Mouse (Mus musculus) hindbrain, postnatal 0 days (tissue): ENCODE results near the gene Olfr1105. TPM values are rescaled to one million over a fixed set of nuclear protein-coding genes. Genes with fewer than 3 reads are reported as not detected.

Experiments used
- ATAC-seq: fragments of 200-750 bp; cut with Nextera tagmentation; 2 replicates; pipeline ENCODE4 v1.8.0; 2017; ENCODE audit warnings: mild to moderate bottlenecking, moderate TSS enrichment, moderate library complexity
- DNase-seq: peaks from one replicate; pipeline ENCODE4 v3.0.0-alpha.2; 2015; ENCODE audit warnings: low spot score
- H3K27ac ChIP-seq: fragments of 300-500 bp; sonication (generic); 2 replicates; pipeline ENCODE4 v1.5.1; 2014; ENCODE audit warnings: mild to moderate bottlenecking
- H3K27me3 ChIP-seq: fragments of 300-500 bp; sonication (generic); 2 replicates; pipeline ENCODE4 v1.6.1; 2014; ENCODE audit warnings: low read length, mixed read lengths; ENCODE audit not compliant: insufficient read depth
- H3K36me3 ChIP-seq: fragments of 300-500 bp; sonication (generic); 2 replicates; pipeline ENCODE4 v1.6.1; 2014; ENCODE audit warnings: low read length, mixed read lengths; ENCODE audit not compliant: insufficient read depth
- H3K4me1 ChIP-seq: fragments of 300-500 bp; sonication (generic); 2 replicates; pipeline ENCODE4 v1.6.1; 2014; ENCODE audit warnings: antibody characterized with exemption, low read length, mixed read lengths; ENCODE audit not compliant: insufficient read depth
- H3K4me2 ChIP-seq: fragments of 300-500 bp; sonication (generic); 2 replicates; pipeline ENCODE4 v1.6.1; 2014; ENCODE audit warnings: low read depth, mild to moderate bottlenecking, low read length, moderate library complexity, mixed read lengths
- H3K4me3 ChIP-seq: fragments of 300-500 bp; sonication (generic); 2 replicates; pipeline ENCODE4 v1.5.1; 2014; ENCODE audit warnings: low read length
- H3K9ac ChIP-seq: fragments of 300-500 bp; sonication (generic); replicated peaks from 2 replicates; pipeline ENCODE4 v1.6.1; 2014; ENCODE audit warnings: mild to moderate bottlenecking, low read length, moderate library complexity, mixed read lengths
- H3K9me3 ChIP-seq: fragments of 300-500 bp; sonication (generic); 2 replicates; pipeline ENCODE4 v1.6.1; 2016; ENCODE audit warnings: low read length, mixed read lengths
- CTCF ChIP-seq: IDR thresholded peaks from 2 replicates; pipeline ENCODE4 v1.5.1; 2016; ENCODE audit warnings: antibody characterized with exemption, control low read depth, low read depth
- WGBS: fragments of 180-500 bp; shearing (Covaris S2); extraction: QIAGEN DNeasy Blood & Tissue Kit; methylation state at CpG from one replicate; pipeline ENCODE4 v1.1.7; 2014; 5-methylcytosine and 5-hydroxymethylcytosine counted together
- polyA plus RNA-seq: library from polyadenylated mRNA; unstranded; fragments of >200 nt; fragmentation: Nextera tagmentation; extraction: Ambion mirVana; gene quantifications from 2 replicates; pipeline ENCODE4 v1.2.1, GENCODE M21; 2015
- total RNA-seq: library from RNA; depleted of rRNA; stranded (reverse); fragments of >200 nt; gene quantifications from 2 replicates; pipeline ENCODE4 v1.2.3, GENCODE M21; 2014; rRNA removed

Gene Olfr1105
- not detected in 2 replicates for total RNA-seq
- polyA plus RNA-seq: not detected in 2 replicates

DNA sequence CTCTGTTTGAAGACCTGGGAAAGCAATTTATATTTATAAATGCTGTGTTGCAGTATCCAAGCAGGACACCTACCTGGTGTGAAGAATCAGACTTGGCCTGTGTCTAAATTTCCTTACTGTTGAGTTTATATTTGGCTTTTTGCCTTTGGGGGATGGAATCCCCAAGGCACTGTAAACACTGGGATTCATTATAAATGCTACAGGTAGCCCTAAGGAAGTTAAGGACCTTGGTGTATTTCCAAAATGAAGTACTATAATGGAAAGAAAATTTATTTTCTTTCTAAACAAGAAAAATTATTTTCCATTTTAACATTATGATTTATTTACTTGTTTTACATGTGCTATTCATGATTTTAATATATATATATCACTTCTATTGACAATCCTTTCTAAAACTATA lies at the start of gene Olfr1105:
Gene Olfr1105, minus strand, starts transcription at position 101 of the 400 bp plus-strand sequence.
- DNase-seq: no peak
- H3K4me2 ChIP-seq: no peak within 1 kb of the TSS
- no peaks in the 10 kb centered on the region for H3K36me3 ChIP-seq
- no peak within 1 kb of the TSS for H3K27ac ChIP-seq
- H3K4me3 ChIP-seq: no peak within 1 kb of the TSS
- H3K9ac ChIP-seq: no peak within 1 kb of the TSS
- H3K9me3 ChIP-seq: no peaks in the 10 kb centered on the region
- no peaks in the 10 kb centered on the region for H3K4me1 ChIP-seq
- no peak for ATAC-seq
- H3K27me3 ChIP-seq: no peaks in the 10 kb centered on the region
- no peak for TF ChIP-seq CTCF

GRCm38 (mm10) chr2:87075717-87076116 lies 39.4 kb upstream of the Olfr1105 start, which contains the start of gene Olfr1107:
TSS of gene Olfr1107 (minus strand) at chr2:87075817.
- no peak for TF ChIP-seq CTCF
- WGBS: 80% methylated on average over 1 of the region's 1 CpGs
- no peaks in the 10 kb centered on the region for H3K36me3 ChIP-seq
- no peaks in the 10 kb centered on the region for H3K4me1 ChIP-seq
- H3K4me2 ChIP-seq: no peak within 1 kb of the TSS
- H3K9ac ChIP-seq: no peak within 1 kb of the TSS
- no peak for DNase-seq
- no peaks in the 10 kb centered on the region for H3K27me3 ChIP-seq
- no peak within 1 kb of the TSS for H3K27ac ChIP-seq
- no peak within 1 kb of the TSS for H3K4me3 ChIP-seq
- no peak for ATAC-seq
- no peaks in the 10 kb centered on the region for H3K9me3 ChIP-seq

GRCm38 (mm10) chr2:87052173-87052572 lies 15.8 kb upstream of the Olfr1105 start, which contains the start of gene Olfr1106:
TSS of gene Olfr1106 (minus strand) at chr2:87052273.
- Histone ChIP-seq H3K9ac (no peak within 1 kb of the TSS), H3K27ac (no peak within 1 kb of the TSS), H3K27me3 (no peaks in the 10 kb centered on the region), H3K4me1 (no peaks in the 10 kb centered on the region), H3K36me3 (no peaks in the 10 kb centered on the region), H3K4me3 (no peak within 1 kb of the TSS), H3K9me3 (0 out of 2 replicates have a peak, but pooled peaks cover 4% of the 10 kb centered on the region), H3K4me2 (no peak within 1 kb of the TSS)
- DNase-seq (no peak), ATAC-seq (no peak)
- no peak for TF ChIP-seq CTCF
- WGBS: 78% methylated on average over 1 of the region's 1 CpGs

DNA sequence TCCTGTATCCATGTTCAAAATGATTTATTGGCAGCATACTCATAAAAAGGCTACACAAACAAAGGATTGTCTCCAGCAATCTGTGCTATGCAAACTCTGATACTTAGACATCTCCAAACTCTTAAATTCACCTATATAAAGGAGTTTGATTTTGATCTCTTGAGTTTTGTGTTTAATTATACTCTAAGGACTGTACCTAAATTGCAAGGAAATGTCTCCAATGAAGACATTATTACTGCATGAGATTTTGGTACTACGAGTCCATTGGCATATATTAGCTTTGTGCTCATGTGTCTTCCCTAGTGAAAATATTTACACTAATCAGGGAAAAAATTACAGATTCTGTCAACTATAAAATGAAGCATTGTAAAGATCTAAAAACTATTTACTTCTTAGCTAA lies 9.4 kb downstream of the Olfr1105 start, which contains the start of gene Olfr1104:
Gene Olfr1104, minus strand, starts transcription at position 101 of the 400 bp plus-strand sequence.
- H3K9ac ChIP-seq: no peak within 1 kb of the TSS
- no peaks in the 10 kb centered on the region for H3K36me3 ChIP-seq
- no peaks in the 10 kb centered on the region for H3K9me3 ChIP-seq
- no peaks in the 10 kb centered on the region for H3K27me3 ChIP-seq
- H3K27ac ChIP-seq: no peak within 1 kb of the TSS
- WGBS: 85% methylated on average over 1 of the region's 1 CpGs
- DNase-seq (no peak), ATAC-seq (no peak)
- TF ChIP-seq CTCF: no peak
- no peak within 1 kb of the TSS for H3K4me3 ChIP-seq
- no peaks in the 10 kb centered on the region for H3K4me1 ChIP-seq
- no peak within 1 kb of the TSS for H3K4me2 ChIP-seq

DNA sequence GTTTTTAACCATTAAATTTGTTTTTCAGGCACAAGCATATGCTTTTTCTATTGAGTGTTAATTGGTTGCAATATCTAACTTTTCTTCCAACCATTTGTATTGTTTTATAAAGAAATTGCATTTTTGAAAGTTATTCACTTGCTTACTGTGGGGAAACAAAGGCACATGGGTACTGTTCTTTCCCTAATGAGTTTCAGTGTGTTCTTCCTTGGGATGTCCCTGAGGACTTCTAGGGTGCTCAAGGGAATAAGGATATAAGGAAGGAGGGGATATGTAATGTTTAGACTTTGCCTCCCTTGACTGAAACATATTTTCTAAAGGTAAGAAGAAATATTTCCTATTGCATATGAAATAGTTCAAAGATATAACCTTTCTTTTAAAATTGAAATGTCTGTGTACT lies 38.2 kb downstream of the Olfr1105 start, which contains the start of gene Olfr1102:
Gene Olfr1102, plus strand, starts transcription at position 301 of the 400 bp plus-strand sequence.
- ATAC-seq: no peak
- H3K36me3 ChIP-seq: no peaks in the 10 kb centered on the region

DNA sequence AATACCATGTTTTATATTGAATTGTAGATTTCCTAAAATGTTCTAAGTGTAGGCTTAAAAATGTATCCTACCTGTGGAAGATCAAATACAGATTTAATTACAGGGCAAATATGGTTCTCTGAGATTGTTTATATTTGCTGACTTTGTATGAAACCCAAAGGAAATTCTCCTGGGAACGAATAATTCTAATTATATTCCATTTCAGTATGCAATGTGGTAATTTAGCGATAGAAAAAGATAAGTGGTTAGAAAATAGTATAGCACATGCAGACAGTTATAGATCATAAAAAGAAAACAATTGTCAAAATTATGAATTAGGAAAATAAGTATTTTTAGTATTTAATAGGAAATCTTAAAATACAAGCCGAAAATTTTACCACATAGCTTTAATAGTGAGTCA lies 45.2 kb downstream of the Olfr1105 start, which contains the start of gene Olfr1101:
Gene Olfr1101, minus strand, starts transcription at position 101 of the 400 bp plus-strand sequence.
- 80% methylated on average over 3 of the region's 3 CpGs for WGBS
- Histone ChIP-seq H3K27me3 (no peaks in the 10 kb centered on the region), H3K9ac (no peak within 1 kb of the TSS), H3K4me1 (no peaks in the 10 kb centered on the region), H3K4me2 (no peak within 1 kb of the TSS), H3K4me3 (no peak within 1 kb of the TSS), H3K27ac (no peak within 1 kb of the TSS), H3K9me3 (no peaks in the 10 kb centered on the region), H3K36me3 (no peaks in the 10 kb centered on the region)
- no peak for TF ChIP-seq CTCF
- no peak for ATAC-seq
- DNase-seq: no peak

More for the DNA sequence above, 38.2 kb downstream of the Olfr1105 start, which contains the start of gene Olfr1102:
- H3K9me3 ChIP-seq: no peaks in the 10 kb centered on the region
- DNase-seq: no peak
- H3K27me3 ChIP-seq: no peaks in the 10 kb centered on the region
- H3K27ac ChIP-seq: no peak within 1 kb of the TSS
- no peaks in the 10 kb centered on the region for H3K4me1 ChIP-seq
- no peak within 1 kb of the TSS for H3K9ac ChIP-seq
- TF ChIP-seq CTCF: no peak
- H3K4me3 ChIP-seq: no peak within 1 kb of the TSS
- no peak within 1 kb of the TSS for H3K4me2 ChIP-seq

Other genes with a start within 250 kb of the Olfr1105 start
- gene Olfr141, start 226.5 kb downstream of the Olfr1105 start, total RNA-seq: not detected in 2 replicates
- not detected in 2 replicates for gene Olfr141, start 226.5 kb downstream of the Olfr1105 start, polyA plus RNA-seq
- not detected in 2 replicates for gene Olfr1094, start 211.9 kb downstream of the Olfr1105 start, total RNA-seq
- not detected in 2 replicates for gene Olfr1094, start 211.9 kb downstream of the Olfr1105 start, polyA plus RNA-seq
- not detected in 2 replicates for gene Olfr1095, start 184.8 kb downstream of the Olfr1105 start, total RNA-seq
- gene Olfr1095, start 184.8 kb downstream of the Olfr1105 start, polyA plus RNA-seq: not detected in 2 replicates
- gene Gm13723, start 161.7 kb downstream of the Olfr1105 start, total RNA-seq: not detected in 2 replicates
- not detected in 2 replicates for gene Gm13723, start 161.7 kb downstream of the Olfr1105 start, polyA plus RNA-seq
- gene Olfr1097, start 144.3 kb downstream of the Olfr1105 start, total RNA-seq: not detected in 2 replicates
- gene Olfr1097, start 144.3 kb downstream of the Olfr1105 start, polyA plus RNA-seq: not detected in 2 replicates
- not detected in 2 replicates for gene Olfr1098, start 112.0 kb downstream of the Olfr1105 start, total RNA-seq
- not detected in 2 replicates for gene Olfr1098, start 112.0 kb downstream of the Olfr1105 start, polyA plus RNA-seq
- not detected in 2 replicates for gene Olfr1099, start 75.8 kb downstream of the Olfr1105 start, total RNA-seq
- not detected in 2 replicates for gene Olfr1099, start 75.8 kb downstream of the Olfr1105 start, polyA plus RNA-seq
- gene Olfr1100, start 56.6 kb downstream of the Olfr1105 start, total RNA-seq: not detected in 2 replicates
- not detected in 2 replicates for gene Olfr1100, start 56.6 kb downstream of the Olfr1105 start, polyA plus RNA-seq
- not detected in 2 replicates for gene Olfr1101, start 45.3 kb downstream of the Olfr1105 start, total RNA-seq
- not detected in 2 replicates for gene Olfr1101, start 45.3 kb downstream of the Olfr1105 start, polyA plus RNA-seq
- gene Olfr1102, start 38.1 kb downstream of the Olfr1105 start, total RNA-seq: not detected in 2 replicates
- not detected in 2 replicates for gene Olfr1102, start 38.1 kb downstream of the Olfr1105 start, polyA plus RNA-seq
- gene Olfr1104, start 9.5 kb downstream of the Olfr1105 start, total RNA-seq: not detected in 2 replicates
- not detected in 2 replicates for gene Olfr1104, start 9.5 kb downstream of the Olfr1105 start, polyA plus RNA-seq
- not detected in 2 replicates for gene Olfr1106, start 15.7 kb upstream of the Olfr1105 start, total RNA-seq
- not detected in 2 replicates for gene Olfr1106, start 15.7 kb upstream of the Olfr1105 start, polyA plus RNA-seq
- gene Olfr1107, start 39.3 kb upstream of the Olfr1105 start, total RNA-seq: not detected in 2 replicates
- not detected in 2 replicates for gene Olfr1107, start 39.3 kb upstream of the Olfr1105 start, polyA plus RNA-seq
- not detected in 2 replicates for gene Olfr1109, start 59.5 kb upstream of the Olfr1105 start, total RNA-seq
- not detected in 2 replicates for gene Olfr1109, start 59.5 kb upstream of the Olfr1105 start, polyA plus RNA-seq
- not detected in 2 replicates for gene Olfr259, start 78.0 kb upstream of the Olfr1105 start, total RNA-seq
- gene Olfr259, start 78.0 kb upstream of the Olfr1105 start, polyA plus RNA-seq: not detected in 2 replicates
- gene Olfr1110, start 103.8 kb upstream of the Olfr1105 start, total RNA-seq: not detected in 2 replicates
- gene Olfr1110, start 103.8 kb upstream of the Olfr1105 start, polyA plus RNA-seq: not detected in 2 replicates
- gene Olfr1111, start 116.1 kb upstream of the Olfr1105 start, total RNA-seq: not detected in 2 replicates
- not detected in 2 replicates for gene Olfr1111, start 116.1 kb upstream of the Olfr1105 start, polyA plus RNA-seq
- gene Olfr1112, start 151.3 kb upstream of the Olfr1105 start, total RNA-seq: not detected in 2 replicates
- gene Olfr1112, start 151.3 kb upstream of the Olfr1105 start, polyA plus RNA-seq: not detected in 2 replicates
- gene Olfr1113, start 172.4 kb upstream of the Olfr1105 start, total RNA-seq: not detected in 2 replicates
- not detected in 2 replicates for gene Olfr1113, start 172.4 kb upstream of the Olfr1105 start, polyA plus RNA-seq
- gene Olfr1115, start 211.5 kb upstream of the Olfr1105 start, total RNA-seq: not detected in 2 replicates
- gene Olfr1115, start 211.5 kb upstream of the Olfr1105 start, polyA plus RNA-seq: not detected in 2 replicates
- gene Olfr1116, start 231.0 kb upstream of the Olfr1105 start, total RNA-seq: not detected in 2 replicates
- not detected in 2 replicates for gene Olfr1116, start 231.0 kb upstream of the Olfr1105 start, polyA plus RNA-seq